Mouse (Mus musculus) lung, embryonic 15.5 days (tissue): ENCODE data around the gene Vmn2r116. TPM values are rescaled to one million over a fixed set of nuclear protein-coding genes. Genes with fewer than 3 reads are reported as not detected.
"Not testable (repeated sequence)": the region's sequence is repeated elsewhere in the genome, so short reads cannot be mapped to it uniquely, and the experiment has no call there.

Experiments used
- ATAC-seq: fragments of 200-750 bp; cut with Nextera tagmentation; 2 replicates; pipeline ENCODE4 v1.8.0; 2017; ENCODE audit warnings: moderate number of reproducible peaks, borderline replicate concordance; ENCODE audit not compliant: low FRiP score, low TSS enrichment; ENCODE audit errors: extremely low read depth
- H3K27ac ChIP-seq: fragments of 300-500 bp; sonication (generic); 2 replicates; pipeline ENCODE4 v1.5.1; 2015; ENCODE audit warnings: moderate library complexity, mild to moderate bottlenecking, inconsistent platforms
- H3K27me3 ChIP-seq: fragments of 300-500 bp; sonication (generic); 2 replicates; pipeline ENCODE4 v1.6.1; 2015; ENCODE audit warnings: inconsistent platforms
- H3K36me3 ChIP-seq: fragments of 300-500 bp; sonication (generic); 2 replicates; pipeline ENCODE4 v1.6.1; 2015; ENCODE audit warnings: inconsistent platforms
- H3K4me1 ChIP-seq: fragments of 300-500 bp; sonication (generic); 2 replicates; pipeline ENCODE4 v1.6.1; 2015; ENCODE audit warnings: inconsistent platforms
- H3K4me2 ChIP-seq: fragments of 300-500 bp; sonication (generic); 2 replicates; pipeline ENCODE4 v1.6.1; 2015; ENCODE audit warnings: inconsistent platforms, mild to moderate bottlenecking, moderate library complexity
- H3K4me3 ChIP-seq: fragments of 300-500 bp; sonication (generic); 2 replicates; pipeline ENCODE4 v1.5.1; 2015; ENCODE audit warnings: mild to moderate bottlenecking, inconsistent platforms
- H3K9ac ChIP-seq: fragments of 300-500 bp; sonication (generic); 2 replicates; pipeline ENCODE4 v1.6.1; 2015; ENCODE audit warnings: inconsistent platforms
- H3K9me3 ChIP-seq: fragments of 300-500 bp; sonication (generic); 2 replicates; pipeline ENCODE4 v1.6.1; 2016; ENCODE audit warnings: inconsistent platforms
- WGBS: fragments of 180-500 bp; shearing (Covaris S2); methylation state at CpG from one replicate; pipeline ENCODE4 v1.1.7; 2015; 5-methylcytosine and 5-hydroxymethylcytosine counted together
- polyA plus RNA-seq: library from polyadenylated mRNA; unstranded; fragments of >200 nt; fragmentation: Nextera tagmentation; extraction: Ambion mirVana; gene quantifications from 2 replicates; pipeline ENCODE4 v1.2.1, GENCODE M21; 2015

The Vmn2r116 gene
- polyA plus RNA-seq = not detected in 2 replicates

- not testable (repeated sequence) for H3K9ac ChIP-seq, H3K4me3 ChIP-seq, H3K4me2 ChIP-seq, H3K9me3 ChIP-seq, H3K27me3 ChIP-seq, H3K4me1 ChIP-seq, H3K27ac ChIP-seq, ATAC-seq, H3K36me3 ChIP-seq
Measured at GRCm38 (mm10) chr17:23384304-23384703, at the start of gene Vmn2r116. Gene Vmn2r116 (plus strand): TSS chr17:23384604.

GRCm38 (mm10) chr17:23343441-23343840, 41.0 kb upstream of the Vmn2r116 start, which contains the start of gene Vmn2r115:
Gene Vmn2r115 (plus strand): TSS chr17:23343741.
- 43% methylated on average over 2 of the region's 2 CpGs for WGBS
- not testable (repeated sequence) for H3K36me3 ChIP-seq, ATAC-seq, H3K4me1 ChIP-seq, H3K9ac ChIP-seq, H3K27ac ChIP-seq, H3K4me3 ChIP-seq, H3K9me3 ChIP-seq, H3K4me2 ChIP-seq, H3K27me3 ChIP-seq

GRCm38 (mm10) chr17:23351644-23352043, 32.8 kb upstream of the Vmn2r116 start:
- Histone ChIP-seq H3K4me1 (no peaks in the 10 kb centered on the region), H3K36me3 (no peaks in the 10 kb centered on the region), H3K4me3 (no peak overlapping the region), H3K9ac (no peak overlapping the region), H3K27me3 (no peaks in the 10 kb centered on the region), H3K9me3 (no peaks in the 10 kb centered on the region), H3K27ac (no peak overlapping the region), H3K4me2 (no peak overlapping the region)
- WGBS = 67% methylated on average over 1 of the region's 1 CpGs
- ATAC-seq = no peak

- no peaks in the 10 kb centered on the region for H3K27me3 ChIP-seq
- ATAC-seq = no peak
Measured at GRCm38 (mm10) chr17:23433150-23433679, 48.8 kb downstream of the Vmn2r116 start.

More at GRCm38 (mm10) chr17:23433150-23433679, 48.8 kb downstream of the Vmn2r116 start:
- no peak overlapping the region for H3K4me3 ChIP-seq
- 77% methylated on average over 6 of the region's 6 CpGs for WGBS
- H3K4me2 ChIP-seq = no peak overlapping the region
- no peaks in the 10 kb centered on the region for H3K4me1 ChIP-seq
- no peaks in the 10 kb centered on the region for H3K9me3 ChIP-seq
- no peak overlapping the region for H3K9ac ChIP-seq
- H3K27ac ChIP-seq = no peak overlapping the region
- H3K36me3 ChIP-seq = no peaks in the 10 kb centered on the region

Other genes starting within 250 kb of the Vmn2r116 start
- gene Zfp40, start 191.4 kb upstream of the Vmn2r116 start, polyA plus RNA-seq = 11.7 TPM in 2 replicates
- gene Vmn2r114, start 72.1 kb upstream of the Vmn2r116 start, polyA plus RNA-seq = not detected in 2 replicates
- gene Vmn2r115, start 40.9 kb upstream of the Vmn2r116 start, polyA plus RNA-seq = not detected in 2 replicates
- not detected in 2 replicates for gene Vmn2r117, start 95.1 kb downstream of the Vmn2r116 start, polyA plus RNA-seq
- gene Zfp213, start 179.6 kb downstream of the Vmn2r116 start, polyA plus RNA-seq = 20.9 and 21.5 TPM in 2 replicates
- gene Zfp13, start 214.9 kb downstream of the Vmn2r116 start, polyA plus RNA-seq = 15.0 and 15.3 TPM in 2 replicates
- gene Zscan10, start 216.3 kb downstream of the Vmn2r116 start, polyA plus RNA-seq = 0.18 and 0.40 TPM in 2 replicates